Mouse (Mus musculus): ENCODE results near the gene Nr2f2. TPM values are rescaled to one million over a fixed set of nuclear protein-coding genes. Genes with fewer than 3 reads are reported as not detected.

Nr2f2 gene
- total RNA-seq, 2 experiments from 2014 or later = 38.9 to 45.2 TPM

- H3K27ac ChIP-seq = no peak overlapping the region
- H3K4me3 ChIP-seq = no peak overlapping the region; the same call in 1 of the 2 replicates
- intact Hi-C loops (cut with DNase I) = loop anchor here (5.0 to 10.0 kb wide), 4 partner anchors 36 to 1781 kb away; no protein-coding TSS in a partner anchor
Measured at GRCm38 (mm10) chr7:70363351-70363750, 3.2 kb downstream of the Nr2f2 start.

DNA sequence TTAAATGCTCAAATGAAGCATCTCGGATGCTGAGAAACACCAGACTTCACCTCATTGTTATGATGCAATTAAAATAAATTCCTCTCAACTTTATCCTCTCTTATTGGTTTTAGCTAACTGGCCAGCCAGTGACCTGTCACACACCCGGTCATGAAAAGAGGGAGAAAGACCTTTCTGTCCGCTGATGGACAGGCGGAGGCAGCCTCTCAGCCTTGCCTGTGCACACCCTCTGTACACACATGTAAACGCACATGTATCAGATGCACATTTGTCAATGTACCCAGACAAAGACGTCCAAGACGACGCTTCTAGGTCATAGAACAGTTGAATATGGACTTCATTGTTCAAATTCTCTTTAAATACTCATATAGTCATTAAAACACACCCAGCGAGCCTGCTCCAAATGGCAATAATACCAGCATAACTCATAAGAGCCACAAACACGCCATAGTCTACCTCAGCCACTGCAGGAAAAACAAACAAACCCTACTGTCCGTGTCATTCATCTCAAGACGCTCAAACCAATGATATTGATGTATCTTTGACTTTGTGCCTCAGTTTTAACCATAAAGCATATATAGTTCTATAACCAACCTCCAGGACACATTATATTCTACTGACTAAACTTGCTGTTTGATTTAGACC is 3.9 kb downstream of the Nr2f2 start:
- no peak for DNase-seq (ENCODE audit: extremely low spot score in 1 of 2, low spot score in 2 of 2)
- H3K27ac ChIP-seq = no peak overlapping the region
- H3K4me3 ChIP-seq = peak overlapping the region; percentile 9; the same call in 1 of the 2 replicates
- no peak for TF ChIP-seq CTCF (IDR thresholded peaks at IDR 0.05)
- intact Hi-C loops (cut with DNase I) = loop anchor here (5.0 to 10.0 kb wide), 4 partner anchors 35 to 1782 kb away; no protein-coding TSS in a partner anchor

More at GRCm38 (mm10) chr7:70363351-70363750, 3.2 kb downstream of the Nr2f2 start:
- TF ChIP-seq CTCF (IDR thresholded peaks at IDR 0.05) = no peak
- DNase-seq (ENCODE audit: extremely low spot score in 1 of 2, low spot score in 2 of 2) = no peak

DNA sequence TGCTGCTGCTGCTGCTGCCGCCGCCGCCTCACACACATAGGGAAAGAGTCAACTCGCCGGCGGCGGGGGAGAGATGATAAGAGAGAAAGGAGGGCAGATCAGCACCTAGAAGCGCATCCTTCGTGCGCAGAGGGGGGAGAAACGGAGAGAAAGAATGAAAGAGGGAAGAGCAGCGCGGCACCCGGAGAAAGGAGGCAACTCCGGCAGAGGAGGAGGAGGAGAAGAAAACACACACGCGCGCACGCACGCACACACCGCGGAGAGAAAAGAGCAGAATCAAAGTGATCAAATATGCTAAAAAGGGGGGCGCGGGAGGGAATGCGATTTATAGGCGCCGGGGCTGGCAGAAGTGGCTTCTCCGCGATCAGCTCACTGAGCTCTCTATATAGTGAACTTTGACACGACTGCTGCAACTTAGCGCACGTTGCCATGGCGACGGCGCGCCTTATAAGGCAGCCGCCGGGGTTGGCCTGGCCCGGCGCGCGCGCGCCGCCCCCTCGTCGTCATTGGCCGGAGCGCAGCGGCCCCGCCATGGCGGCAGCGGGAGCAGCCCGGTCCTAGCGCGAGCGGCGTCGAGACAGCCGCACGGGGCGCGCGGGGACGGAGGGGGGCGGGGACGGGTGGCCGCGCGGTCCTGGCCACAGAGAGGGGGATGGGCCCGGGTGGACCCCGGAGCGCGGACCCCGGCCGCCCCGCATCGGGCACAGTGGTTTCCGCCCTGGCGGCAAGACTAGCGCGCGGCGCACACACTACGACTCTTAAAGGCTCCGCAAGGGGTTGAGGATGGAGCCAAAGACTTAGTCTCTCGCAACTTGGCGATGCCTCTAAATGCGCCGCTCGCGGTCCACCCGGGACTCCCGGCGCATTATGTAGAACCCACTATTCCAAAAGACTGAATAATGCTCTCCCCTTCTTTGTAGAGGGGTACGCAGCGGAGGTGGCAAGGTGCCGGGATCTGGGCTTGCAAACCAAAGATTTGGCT is 4.9 kb downstream of the Nr2f2 start:
- intact Hi-C loops (cut with DNase I) = loop anchor here (5.0 to 10.0 kb wide), 4 partner anchors 34 to 1783 kb away; no protein-coding TSS in a partner anchor
- DNase-seq (ENCODE audit: extremely low spot score in 1 of 2, low spot score in 2 of 2) = peak; percentile 79 to 88
- peak overlapping the region; percentile 52 for H3K4me3 ChIP-seq
- peak; percentile 12; the same call in 1 of the 2 replicates for TF ChIP-seq CTCF (IDR thresholded peaks at IDR 0.05)
- peak overlapping the region; percentile 72; the same call in 1 of the 2 replicates for H3K27ac ChIP-seq

GRCm38 (mm10) chr7:70360611-70361382 is 5.7 kb downstream of the Nr2f2 start:
- H3K27ac ChIP-seq = peak overlapping the region; percentile 44; the same call in 1 of the 2 replicates
- TF ChIP-seq CTCF (IDR thresholded peaks at IDR 0.05) = no peak; the same call in 1 of the 2 replicates
- intact Hi-C loops (cut with DNase I) = loop anchor here (5.0 to 10.0 kb wide), 4 partner anchors 33 to 1784 kb away; no protein-coding TSS in a partner anchor
- peak in 1 of 2 experiments; percentile 35 for DNase-seq (ENCODE audit: extremely low spot score in 1 of 2, low spot score in 2 of 2)
- H3K4me3 ChIP-seq = peak overlapping the region; percentile 52

DNA sequence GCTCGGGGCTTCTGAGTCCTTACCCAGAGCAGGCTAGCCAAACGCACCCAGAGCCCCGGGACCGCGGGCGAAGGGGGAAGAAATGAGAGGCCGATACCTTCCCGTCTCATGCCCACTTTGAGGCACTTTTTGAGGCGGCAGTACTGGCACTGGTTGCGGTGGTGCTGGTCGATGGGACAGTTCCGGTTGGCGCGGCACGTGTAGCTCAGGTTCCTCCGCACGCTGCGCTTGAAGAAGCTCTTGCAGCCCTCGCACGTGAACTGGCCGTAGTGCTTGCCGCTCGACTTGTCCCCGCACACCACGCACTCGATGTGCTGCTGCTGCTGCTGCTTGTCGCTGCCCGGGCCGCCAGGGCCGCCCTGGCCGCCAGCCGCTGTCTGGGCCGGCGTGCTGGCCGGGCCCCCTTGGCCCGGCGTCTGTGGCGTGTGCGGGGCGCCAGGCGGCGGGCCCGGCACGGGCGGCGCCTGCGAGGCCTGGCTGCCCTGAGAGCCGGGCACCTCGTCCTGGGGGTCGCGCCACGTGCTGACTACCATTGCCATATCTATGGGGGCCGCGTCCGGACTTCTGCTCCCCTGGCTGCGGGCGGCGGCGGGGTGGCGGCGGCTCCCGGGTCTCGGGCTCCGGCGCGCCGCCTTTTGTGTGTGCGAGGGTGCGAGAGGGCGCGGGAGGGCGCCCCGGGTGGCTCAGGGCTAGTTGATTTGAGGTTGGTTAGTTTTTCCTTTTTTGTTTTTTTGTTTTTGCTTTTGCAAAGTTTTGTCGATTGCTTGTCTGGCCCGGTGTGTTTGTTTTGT is 6.5 kb downstream of the Nr2f2 start:
- Histone ChIP-seq H3K4me3 (peak overlapping the region; percentile 52), H3K27ac (peak overlapping the region; percentile 44; the same call in 1 of the 2 replicates)
- no peak for TF ChIP-seq CTCF (IDR thresholded peaks at IDR 0.05)
- intact Hi-C loops (cut with DNase I) = loop anchor here (1.0 to 10.0 kb wide), 5 partner anchors 10 to 1785 kb away; no protein-coding TSS in a partner anchor
- DNase-seq (ENCODE audit: extremely low spot score in 1 of 2, low spot score in 2 of 2) = no peak

DNA sequence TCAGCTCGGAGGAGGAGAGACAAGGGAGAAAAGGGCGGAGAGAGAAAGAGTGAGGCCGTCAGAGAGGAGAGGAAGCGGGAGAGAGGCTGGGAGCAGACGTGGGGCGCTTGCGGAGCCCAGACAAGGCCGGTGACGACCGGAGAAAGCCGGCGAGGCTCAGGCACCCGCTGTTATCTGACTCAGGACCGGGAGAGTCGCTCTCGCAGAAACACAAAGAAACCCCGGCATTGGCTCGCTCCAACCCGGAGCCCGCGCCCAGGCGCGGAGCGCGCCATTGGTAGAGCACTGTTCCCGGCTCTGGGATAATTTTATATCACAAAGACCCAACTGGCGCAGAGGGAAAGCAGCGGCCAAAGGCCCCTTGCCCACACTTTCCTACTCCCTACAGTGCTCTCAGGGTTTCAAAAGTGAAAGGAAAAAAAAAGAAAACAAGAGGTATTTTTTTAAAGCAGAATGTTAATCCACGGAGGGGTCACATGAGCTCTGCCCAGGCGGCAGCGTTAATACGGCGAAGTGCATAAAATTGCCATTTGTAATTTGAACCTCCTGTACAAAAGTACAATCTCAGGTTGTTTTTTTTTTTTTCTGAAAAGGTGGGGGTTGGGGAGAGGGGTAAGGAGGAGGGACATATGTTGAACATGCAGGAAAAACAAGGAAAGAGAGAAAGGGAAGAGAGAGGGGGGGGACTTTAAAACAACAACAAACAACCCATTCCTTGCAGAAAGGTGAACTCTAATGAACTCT is 7.5 kb downstream of the Nr2f2 start:
- no peak for DNase-seq (ENCODE audit: extremely low spot score in 1 of 2, low spot score in 2 of 2)
- intact Hi-C loops (cut with DNase I) = loop anchor here (1.0 kb wide), 1 partner anchor 9 kb away; no protein-coding TSS in a partner anchor
- H3K4me3 ChIP-seq = peak overlapping the region; percentile 52
- H3K27ac ChIP-seq = peak overlapping the region; percentile 45
- no peak for TF ChIP-seq CTCF (IDR thresholded peaks at IDR 0.05)

GRCm38 (mm10) chr7:70358020-70358847 is 8.3 kb downstream of the Nr2f2 start:
- no peak for TF ChIP-seq CTCF (IDR thresholded peaks at IDR 0.05)
- Histone ChIP-seq H3K4me3 (peak overlapping the region; percentile 52), H3K27ac (peak overlapping the region; percentile 45)
- intact Hi-C loops (cut with DNase I) = no loop called here
- no peak for DNase-seq (ENCODE audit: extremely low spot score in 1 of 2, low spot score in 2 of 2)

- intact Hi-C loops (cut with DNase I) = no loop called here
- TF ChIP-seq CTCF (IDR thresholded peaks at IDR 0.05) = no peak
- no peak for DNase-seq (ENCODE audit: extremely low spot score in 1 of 2, low spot score in 2 of 2)
- Histone ChIP-seq H3K27ac (peak overlapping the region; percentile 32; the same call in 1 of the 2 replicates), H3K4me3 (peak overlapping the region; percentile 52)
Measured at GRCm38 (mm10) chr7:70357516-70358019, 9.0 kb downstream of the Nr2f2 start.
